Mouse (Mus musculus): ENCODE results near the gene Sf3b5.

Sf3b5 gene

GRCm38 (mm10) chr10:13005043-13005442, at the start of gene Sf3b5:
Gene Sf3b5, plus strand, starts transcription at chr10:13005343.
- DNase-seq (ENCODE audit: low read depth, low spot score), result no peak

- DNase-seq (ENCODE audit: low read depth, low spot score), result no peak
These were observed 49.3 kb upstream of the Sf3b5 start for GRCm38 (mm10) chr10:12955831-12956230.

GRCm38 (mm10) chr10:12957271-12957670, 47.9 kb upstream of the Sf3b5 start:
- DNase-seq (ENCODE audit: low read depth, low spot score), result no peak

- no peak for DNase-seq (ENCODE audit: low read depth, low spot score)
These were observed 43.6 kb upstream of the Sf3b5 start for GRCm38 (mm10) chr10:12961546-12961945.

DNA sequence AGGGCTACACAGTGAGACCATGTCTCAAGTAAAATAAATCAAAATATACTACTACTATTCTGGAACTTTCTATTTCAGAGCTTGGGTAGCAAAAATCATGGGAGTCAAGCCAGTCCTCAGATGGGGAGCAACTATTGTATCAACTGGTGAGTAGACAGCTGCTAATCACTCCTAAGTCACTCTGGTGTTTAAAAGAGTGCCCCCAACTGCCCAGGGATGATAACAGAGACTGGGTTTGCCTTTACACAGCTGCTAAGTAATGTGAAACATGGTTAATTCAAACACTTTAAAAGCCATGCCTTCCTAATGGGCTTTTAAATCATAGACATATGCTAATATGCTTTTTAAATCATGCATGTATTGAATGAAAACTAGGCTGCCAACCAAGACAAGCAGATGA, 42.9 kb upstream of the Sf3b5 start:
- no peak for DNase-seq (ENCODE audit: low read depth, low spot score)

DNA sequence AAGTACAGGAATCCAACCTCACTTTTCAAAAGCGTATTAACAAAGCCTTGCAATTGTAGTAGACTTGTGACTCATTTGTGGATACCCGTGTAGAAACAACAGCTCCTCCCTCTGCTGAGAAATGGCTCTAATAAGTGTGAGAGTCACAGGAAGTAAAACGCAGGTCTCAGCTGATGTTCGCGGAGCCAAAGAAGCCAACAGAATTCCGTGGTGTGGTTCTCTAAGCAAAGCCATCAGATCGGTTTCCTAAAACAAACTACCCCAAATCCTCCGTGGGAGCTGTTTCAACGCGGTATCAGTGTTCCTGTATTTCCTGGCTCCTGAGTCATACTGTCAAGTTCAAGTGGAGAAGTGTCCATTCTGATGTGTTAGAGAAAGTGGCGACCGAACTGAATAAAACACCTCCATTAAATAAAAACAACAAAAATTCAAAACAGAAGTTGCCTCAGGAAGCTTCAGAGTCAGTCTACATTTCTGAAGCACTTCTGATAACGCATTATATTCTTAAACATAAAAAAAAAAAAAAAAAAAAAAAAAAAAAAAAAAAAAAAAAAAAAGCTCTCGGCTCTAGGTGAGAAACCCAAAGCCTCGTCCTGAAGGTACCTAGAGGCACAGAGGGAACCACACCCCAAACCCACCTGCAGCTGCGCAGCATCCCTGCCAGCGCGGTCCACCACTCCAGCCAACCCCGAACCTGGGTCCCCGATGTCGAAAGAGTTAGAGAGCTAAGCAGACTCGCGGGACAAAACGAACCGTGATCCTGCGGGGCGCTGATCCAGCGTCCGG, 41.6 kb upstream of the Sf3b5 start:
- DNase-seq (ENCODE audit: low read depth, low spot score), result no peak

GRCm38 (mm10) chr10:12964151-12965075, 40.7 kb upstream of the Sf3b5 start, which contains the start of gene Stx11:
Gene Stx11, minus strand, starts transcription at chr10:12964298.
- peak; percentile 69 for DNase-seq (ENCODE audit: low read depth, low spot score)

DNA sequence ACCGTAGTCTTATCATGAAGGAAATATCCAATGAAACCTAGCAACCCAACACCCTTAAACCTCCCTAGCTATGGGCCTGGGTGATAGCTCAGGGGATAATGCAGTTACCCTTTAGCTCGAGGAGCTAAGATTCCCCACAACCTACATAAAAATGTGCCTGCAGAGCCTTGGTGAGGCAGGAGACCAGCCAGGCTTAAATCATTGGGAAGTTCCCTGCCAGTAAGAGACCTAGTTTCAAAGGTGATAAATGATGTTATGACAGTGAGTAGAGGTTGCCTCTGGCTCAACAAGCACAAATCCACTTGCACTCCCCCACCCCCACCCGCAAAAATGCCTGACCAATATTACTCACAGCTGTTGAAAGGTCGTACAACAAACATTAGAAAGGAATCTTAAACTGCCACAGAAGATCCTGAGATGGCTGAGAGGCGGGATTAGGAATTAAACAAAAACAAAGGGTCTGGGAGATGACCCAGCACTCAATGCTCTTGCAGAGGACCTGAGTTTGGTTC, 39.4 kb upstream of the Sf3b5 start:
- no peak for DNase-seq (ENCODE audit: low read depth, low spot score)

- DNase-seq (ENCODE audit: low read depth, low spot score), result no peak
These were observed 30.6 kb upstream of the Sf3b5 start for GRCm38 (mm10) chr10:12974572-12974971.

- no peak for DNase-seq (ENCODE audit: low read depth, low spot score)
These were observed 29.7 kb upstream of the Sf3b5 start for GRCm38 (mm10) chr10:12975461-12975860.

- no peak for DNase-seq (ENCODE audit: low read depth, low spot score)
These were observed 29.2 kb upstream of the Sf3b5 start for GRCm38 (mm10) chr10:12975957-12976356.

GRCm38 (mm10) chr10:12976552-12976951, 28.6 kb upstream of the Sf3b5 start:
- DNase-seq (ENCODE audit: low read depth, low spot score), result no peak

- DNase-seq (ENCODE audit: low read depth, low spot score), result no peak
These were observed 27.3 kb upstream of the Sf3b5 start for GRCm38 (mm10) chr10:12977787-12978212.

DNA sequence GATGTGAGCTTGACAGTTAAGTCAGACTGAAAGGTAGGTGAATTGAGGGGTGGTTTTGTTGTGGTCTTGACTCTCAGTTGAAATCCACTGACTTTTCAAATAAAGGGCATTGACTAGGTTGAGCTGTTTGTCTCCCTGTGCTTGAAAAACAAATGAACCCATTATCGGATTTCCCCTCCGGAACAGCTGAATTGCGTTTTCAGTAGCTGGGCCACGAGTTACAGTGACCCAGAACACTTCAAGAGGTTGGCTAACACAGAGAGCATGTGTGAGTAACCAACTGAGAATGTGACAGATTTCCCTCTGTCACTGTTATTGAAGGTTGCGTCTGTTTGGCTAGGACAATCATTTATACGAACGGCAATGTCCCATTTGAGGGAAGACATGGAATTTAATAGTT, 24.1 kb upstream of the Sf3b5 start:
- no peak for DNase-seq (ENCODE audit: low read depth, low spot score)

DNA sequence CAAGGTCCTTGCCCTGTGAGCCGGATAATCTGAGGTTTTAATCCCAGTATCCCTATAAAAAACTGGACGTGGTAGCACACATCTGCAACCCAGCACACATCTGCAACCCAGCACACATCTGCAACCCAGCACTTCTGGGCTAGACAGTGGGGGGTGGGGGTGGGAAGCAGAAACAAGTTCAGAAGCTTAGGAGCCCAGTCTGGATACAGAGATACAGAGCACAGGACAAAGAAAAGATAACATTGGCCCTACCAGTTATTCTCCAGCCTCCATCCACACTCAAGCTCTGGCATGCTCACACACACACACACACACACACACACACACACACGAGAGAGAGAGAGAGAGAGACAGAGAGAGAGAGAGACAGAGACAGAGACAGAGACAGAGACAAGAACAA, 21.6 kb upstream of the Sf3b5 start:
- no peak for DNase-seq (ENCODE audit: low read depth, low spot score)

DNA sequence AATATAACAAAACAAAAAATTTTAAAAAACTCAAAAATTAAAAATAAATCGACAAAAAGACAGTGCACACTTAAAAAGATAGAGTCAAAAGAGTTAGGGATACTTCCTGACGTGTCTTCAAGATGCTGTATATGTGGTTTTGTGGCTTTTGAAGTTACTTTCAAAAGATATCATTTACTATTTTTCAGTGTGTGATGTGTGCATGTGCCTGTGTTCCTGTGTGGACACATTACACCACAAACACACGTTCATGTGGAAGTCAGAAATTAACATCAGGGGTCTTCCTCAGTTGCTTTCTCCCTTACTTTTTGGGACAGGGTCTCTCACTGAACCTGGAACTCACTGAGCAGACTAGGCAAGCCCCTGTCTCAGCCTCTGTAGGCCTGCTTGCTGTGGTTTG, 20.1 kb upstream of the Sf3b5 start:
- DNase-seq (ENCODE audit: low read depth, low spot score), result no peak

GRCm38 (mm10) chr10:12986485-12986884, 18.7 kb upstream of the Sf3b5 start:
- no peak for DNase-seq (ENCODE audit: low read depth, low spot score)

DNA sequence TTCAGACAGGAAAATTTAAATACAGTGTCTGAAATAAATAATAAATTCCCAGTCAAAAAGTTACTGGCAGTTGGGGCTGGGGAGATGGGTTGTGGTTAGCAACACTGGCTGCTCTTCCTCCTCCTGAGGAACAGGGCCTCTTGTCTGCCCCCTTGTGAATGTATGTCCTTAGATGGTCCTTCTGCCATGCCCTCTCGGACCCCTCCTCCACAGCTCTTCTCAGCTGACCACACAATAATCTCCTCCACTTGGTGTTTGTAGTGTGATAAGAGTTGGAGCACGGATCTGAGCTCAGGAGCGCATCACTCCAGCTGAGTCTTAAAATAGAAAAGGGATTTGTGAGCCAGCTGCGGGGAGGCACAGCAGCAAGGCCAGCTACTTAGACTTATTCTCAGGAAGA, 18.2 kb upstream of the Sf3b5 start:
- no peak for DNase-seq (ENCODE audit: low read depth, low spot score)

DNA sequence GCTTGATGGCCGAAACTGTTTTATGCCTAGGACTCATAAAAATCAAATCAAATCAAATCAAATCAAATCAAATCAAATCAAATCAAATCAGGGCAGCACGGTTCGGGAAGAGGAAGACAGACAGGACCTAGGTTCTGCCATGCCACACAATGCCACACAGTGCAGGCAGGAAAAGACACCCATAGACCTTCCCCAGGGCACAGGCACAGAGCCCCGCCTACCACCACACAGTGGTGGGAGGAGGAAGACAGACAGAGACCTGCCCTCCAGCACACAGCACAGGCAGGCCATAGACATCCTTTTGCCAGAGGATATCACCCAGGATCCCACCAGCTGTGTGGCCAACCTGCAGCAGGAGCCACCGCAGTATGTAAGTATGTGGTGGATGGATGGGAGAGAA, 13.2 kb upstream of the Sf3b5 start:
- DNase-seq (ENCODE audit: low read depth, low spot score), result no peak

DNA sequence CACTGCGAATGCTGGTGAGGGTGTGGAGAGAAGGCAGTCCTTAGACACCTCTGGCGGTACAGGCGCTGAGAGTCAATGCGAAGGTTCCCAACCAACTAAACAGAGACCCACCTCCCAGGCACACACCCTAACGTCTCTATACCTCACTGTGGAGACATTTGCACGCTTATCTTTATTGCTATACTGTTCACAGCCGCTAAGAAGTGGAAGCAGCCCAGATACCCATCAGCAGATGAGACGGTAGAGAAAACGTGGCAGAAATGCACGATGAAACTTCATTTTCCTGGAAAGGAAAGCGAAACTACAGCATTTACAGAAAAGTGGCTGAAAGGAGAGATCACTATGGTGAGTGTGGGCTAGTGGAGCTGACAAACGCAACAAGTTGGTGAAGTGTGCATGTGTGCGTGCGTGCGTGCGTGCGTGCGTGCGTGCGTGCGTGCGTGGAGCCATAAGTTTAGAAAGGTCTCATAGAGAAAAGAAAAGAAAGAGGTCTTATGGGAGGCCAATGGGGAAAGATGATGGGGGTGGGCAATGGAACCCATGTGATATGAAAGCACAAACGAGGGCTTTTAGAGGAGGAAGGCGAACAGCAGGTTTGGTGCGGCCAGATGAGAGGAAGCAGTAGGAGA, 11.6 kb upstream of the Sf3b5 start:
- no peak for DNase-seq (ENCODE audit: low read depth, low spot score)

DNA sequence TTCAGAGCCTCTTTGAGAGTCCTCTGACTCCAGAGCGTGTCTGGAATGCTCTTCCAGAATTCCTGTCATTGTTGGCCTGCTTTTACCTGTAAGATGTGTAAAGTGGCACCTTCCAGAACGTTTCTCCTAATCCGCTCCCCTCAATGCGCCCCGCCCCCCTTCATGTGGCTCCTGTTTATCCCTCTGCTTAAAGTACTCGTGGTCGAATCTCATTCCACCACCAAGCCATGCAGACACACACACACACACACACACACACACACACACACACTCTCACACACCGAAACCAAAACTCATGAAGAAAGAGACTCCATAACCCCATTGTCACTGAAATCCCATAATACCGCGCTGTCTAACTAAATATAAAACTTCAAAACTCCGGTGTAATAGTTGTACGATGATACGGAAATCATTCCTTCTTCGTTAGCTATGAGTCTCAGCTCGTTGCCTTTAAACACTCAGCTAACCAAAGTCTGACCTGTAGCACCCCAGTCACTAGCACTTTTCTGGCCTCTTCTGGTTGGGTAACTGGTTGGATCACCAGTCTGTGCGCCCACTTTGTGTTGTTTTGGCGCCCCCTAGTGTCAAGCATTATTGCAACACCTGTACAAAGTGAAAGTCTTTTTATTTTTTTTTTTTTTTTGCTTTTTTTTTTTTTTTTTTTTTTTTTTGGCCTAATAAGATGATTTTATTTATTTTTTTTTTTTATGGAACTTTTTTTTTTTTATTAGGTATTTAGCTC, 8.2 kb upstream of the Sf3b5 start:
- peak; percentile 84 for DNase-seq (ENCODE audit: low read depth, low spot score)

Data from mesoderm, embryonic 11.5 days (tissue).